Mouse (Mus musculus) liver, postnatal 0 days (tissue): ENCODE measurements around the gene Tbx19. TPM values are rescaled to one million over a fixed set of nuclear protein-coding genes. Genes with fewer than 3 reads are reported as not detected.
A peak's percentile ranks its signal among the peaks of the same experiment; 100 is the strongest.

Source experiments
- ATAC-seq: fragments of 200-750 bp; cut with Nextera tagmentation; 2 replicates; pipeline ENCODE4 v1.8.0; 2017; ENCODE audit warnings: mild to moderate bottlenecking, moderate library complexity
- DNase-seq: peaks from one replicate; pipeline ENCODE4 v3.0.0-alpha.2; 2016
- H3K27ac ChIP-seq: fragments of 300-500 bp; sonication (generic); 2 replicates; pipeline ENCODE4 v1.5.1; 2014; ENCODE audit warnings: antibody characterized with exemption, moderate library complexity, mild to moderate bottlenecking, low read depth
- H3K27me3 ChIP-seq: fragments of 300-500 bp; sonication (generic); 2 replicates; pipeline ENCODE4 v1.6.1; 2014; ENCODE audit warnings: low read length, control low read depth, mixed read lengths; ENCODE audit not compliant: insufficient read depth
- H3K36me3 ChIP-seq: fragments of 300-500 bp; sonication (generic); replicated peaks from 2 replicates; pipeline ENCODE4 v1.6.1; 2014; ENCODE audit warnings: mild to moderate bottlenecking, control low read depth, low read length, moderate library complexity, mixed read lengths; ENCODE audit not compliant: insufficient read depth
- H3K4me1 ChIP-seq: fragments of 300-500 bp; sonication (generic); 2 replicates; pipeline ENCODE4 v1.6.1; 2014; ENCODE audit warnings: antibody characterized with exemption, mild to moderate bottlenecking, control low read depth; ENCODE audit not compliant: insufficient read depth
- H3K4me2 ChIP-seq: fragments of 300-500 bp; sonication (generic); 2 replicates; pipeline ENCODE4 v1.6.1; 2014; ENCODE audit warnings: low read depth, mild to moderate bottlenecking, low read length, moderate library complexity, mixed read lengths
- H3K4me3 ChIP-seq: fragments of 300-500 bp; sonication (generic); 2 replicates; pipeline ENCODE4 v1.5.1; 2014; ENCODE audit warnings: low read depth, low read length
- H3K9ac ChIP-seq: fragments of 300-500 bp; sonication (generic); replicated peaks from 2 replicates; pipeline ENCODE4 v1.6.1; 2014; ENCODE audit warnings: mild to moderate bottlenecking, moderate library complexity
- H3K9me3 ChIP-seq: fragments of 300-500 bp; sonication (generic); 2 replicates; pipeline ENCODE4 v1.6.1; 2016; ENCODE audit warnings: mild to moderate bottlenecking, control low read depth, low read length, mixed read lengths
- CTCF ChIP-seq: sonication (generic); IDR thresholded peaks from 2 replicates; pipeline ENCODE4 v1.5.1; 2016; ENCODE audit warnings: antibody characterized with exemption, low read depth
- EP300 ChIP-seq: IDR thresholded peaks from 2 replicates; pipeline ENCODE4 v1.6.1; 2016; ENCODE audit warnings: antibody characterized with exemption, low read depth, mild to moderate bottlenecking
- WGBS: fragments of 180-500 bp; shearing (Covaris S2); extraction: QIAGEN DNeasy Blood & Tissue Kit; methylation state at CpG from one replicate; pipeline ENCODE4 v1.1.7; 2014; ENCODE audit not compliant: insufficient replicate concordance; 5-methylcytosine and 5-hydroxymethylcytosine counted together
- polyA plus RNA-seq: library from polyadenylated mRNA; unstranded; fragments of >200 nt; fragmentation: Nextera tagmentation; extraction: Ambion mirVana; gene quantifications from 2 replicates; pipeline ENCODE4 v1.2.1, GENCODE M21; 2015

Gene Tbx19
- polyA plus RNA-seq, 1 experiment from 2014 or later, result 0.06 TPM

DNA sequence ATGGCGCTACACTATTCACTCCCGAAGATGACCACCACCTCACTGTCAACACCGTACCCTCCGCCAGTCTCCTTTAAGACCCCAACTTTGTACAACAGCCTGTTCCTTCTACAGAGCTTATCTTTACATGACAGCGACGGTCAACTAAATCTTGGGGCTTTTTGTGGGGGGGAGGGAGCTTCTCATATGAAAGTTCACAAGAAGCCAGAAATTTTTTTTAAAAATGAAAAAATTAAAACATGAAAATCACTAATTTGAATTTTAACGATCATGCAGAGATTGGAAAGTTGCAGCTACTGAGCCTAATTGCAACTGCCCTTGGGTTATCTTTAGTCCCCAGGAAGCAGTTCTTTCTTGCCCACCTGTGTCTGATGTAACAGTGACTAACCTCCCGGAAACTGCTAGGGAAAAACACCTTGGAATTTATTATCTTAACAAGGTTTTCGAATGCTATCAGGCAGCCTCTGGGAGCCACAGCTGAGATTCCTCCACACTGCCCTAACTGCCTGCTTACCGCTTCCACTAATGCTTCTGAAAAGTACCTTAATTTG lies 32.2 kb upstream of the Tbx19 start:
- Histone ChIP-seq H3K9me3 (no peaks in the 10 kb centered on the region), H3K4me3 (peak overlapping the region; percentile 92), H3K4me2 (peak overlapping the region; percentile 94), H3K9ac (peak overlapping the region; percentile 86), H3K4me1 (peaks cover 29% of the 10 kb centered on the region), H3K27ac (peak overlapping the region; percentile 95), H3K36me3 (0 out of 2 replicates have a peak, but pooled peaks cover 2% of the 10 kb centered on the region), H3K27me3 (no peaks in the 10 kb centered on the region)
- no peak for ATAC-seq
- no peak for DNase-seq
- TF ChIP-seq CTCF (no peak), EP300 (no peak)
- 19% methylated on average over 10 of the region's 10 CpGs for WGBS

DNA sequence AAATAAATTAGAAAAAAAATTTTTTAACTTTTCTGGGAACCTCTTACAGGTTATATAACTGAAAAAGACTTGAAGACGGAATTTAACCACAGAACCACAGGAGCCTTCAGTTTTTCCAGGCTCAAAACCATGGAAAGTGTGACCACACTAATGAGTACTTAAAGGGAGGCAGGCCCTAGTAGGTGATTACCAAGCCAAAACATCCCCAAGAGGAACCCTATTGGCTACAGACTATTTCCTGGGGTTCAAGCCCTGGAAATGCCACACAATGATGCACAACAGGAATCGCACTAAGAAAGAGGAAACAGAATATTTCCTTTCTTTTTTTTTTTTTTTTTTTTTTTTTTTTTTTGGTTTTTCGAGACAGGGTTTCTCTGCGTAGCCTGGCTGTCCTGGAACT lies 31.5 kb upstream of the Tbx19 start:
- DNase-seq, result no peak
- 0 out of 2 replicates have a peak overlapping the region, but pooled peaks have one; percentile 92 for H3K4me3 ChIP-seq

DNA sequence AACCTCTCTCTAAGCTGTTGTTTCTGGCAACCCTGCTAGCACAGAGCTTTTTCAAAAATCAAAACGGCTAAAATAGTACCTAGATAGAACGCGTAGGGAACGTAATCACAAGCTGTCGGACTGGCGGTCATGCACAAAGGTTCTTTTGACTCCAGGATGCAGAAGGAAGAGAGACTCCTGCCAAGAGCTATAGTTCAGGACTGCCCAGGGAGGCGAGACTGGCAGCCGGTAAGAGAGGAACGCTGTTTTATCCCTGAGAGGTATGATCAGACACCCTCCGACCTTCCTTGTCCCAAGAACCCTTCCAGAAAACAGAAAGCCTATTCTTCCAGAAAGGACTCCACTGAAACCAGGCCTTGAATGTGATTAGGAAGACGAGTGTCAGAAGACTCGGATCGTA lies 31.0 kb upstream of the Tbx19 start:
- no peaks in the 10 kb centered on the region for H3K27me3 ChIP-seq
- H3K9ac ChIP-seq, result no peak overlapping the region
- ATAC-seq (no peak), DNase-seq (no peak)
- no peak overlapping the region for H3K4me3 ChIP-seq
- H3K9me3 ChIP-seq, result no peaks in the 10 kb centered on the region
- peaks cover 29% of the 10 kb centered on the region for H3K4me1 ChIP-seq
- no peak overlapping the region for H3K27ac ChIP-seq
- H3K4me2 ChIP-seq, result no peak overlapping the region
- WGBS, result 80% methylated on average over 13 of the region's 13 CpGs
- H3K36me3 ChIP-seq, result peaks cover 7% of the 10 kb centered on the region
- TF ChIP-seq EP300 (no peak), CTCF (no peak)

More for the DNA sequence above, 31.5 kb upstream of the Tbx19 start:
- Histone ChIP-seq H3K36me3 (peaks cover 2% of the 10 kb centered on the region; the same call in 1 of the 2 replicates), H3K4me2 (peak overlapping the region; percentile 94), H3K9me3 (no peaks in the 10 kb centered on the region), H3K9ac (no peak overlapping the region), H3K27me3 (no peaks in the 10 kb centered on the region), H3K27ac (no peak overlapping the region), H3K4me1 (peaks cover 29% of the 10 kb centered on the region)
- WGBS, result 48% methylated on average over 4 of the region's 4 CpGs
- ATAC-seq, result no peak
- TF ChIP-seq CTCF (no peak), EP300 (no peak)

DNA sequence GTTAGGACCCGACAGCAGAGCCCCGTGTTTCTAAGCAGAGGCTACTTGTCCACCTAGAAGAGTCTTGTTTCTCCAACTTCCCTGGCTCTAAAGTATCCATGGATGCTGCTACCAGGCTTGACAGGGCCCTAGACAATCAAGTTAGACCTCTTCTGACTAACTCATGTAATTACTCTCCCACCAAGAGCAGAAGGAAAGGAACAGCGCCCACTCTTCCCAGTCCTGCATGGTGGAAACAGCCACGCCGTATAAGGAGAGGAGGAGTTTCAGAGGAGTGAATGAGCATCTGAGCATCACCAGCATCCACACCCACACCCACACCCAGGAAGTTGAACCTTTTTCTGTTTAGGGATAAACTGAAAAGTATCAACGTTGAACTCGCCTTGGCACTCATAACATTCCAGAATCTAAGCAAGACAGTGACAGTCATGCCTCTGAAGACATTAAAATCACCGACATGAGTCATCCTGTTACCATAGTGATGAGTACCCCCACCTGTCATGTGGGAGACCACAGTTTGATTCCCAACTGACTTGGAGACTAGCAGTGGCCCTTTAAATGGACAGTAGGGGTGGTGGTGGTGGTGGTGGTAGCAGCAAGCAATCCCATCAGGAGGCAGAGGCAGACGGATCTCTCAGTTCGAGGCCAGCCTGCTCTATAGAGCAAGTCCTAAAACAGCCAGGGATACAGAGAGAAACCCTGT lies 30.1 kb upstream of the Tbx19 start:
- no peak overlapping the region for H3K4me2 ChIP-seq
- peaks cover 29% of the 10 kb centered on the region for H3K4me1 ChIP-seq
- no peak for DNase-seq
- H3K9ac ChIP-seq, result no peak overlapping the region
- no peaks in the 10 kb centered on the region for H3K27me3 ChIP-seq
- TF ChIP-seq EP300 (no peak), CTCF (no peak)
- ATAC-seq, result no peak
- no peak overlapping the region for H3K27ac ChIP-seq
- no peak overlapping the region for H3K4me3 ChIP-seq
- WGBS, result 80% methylated on average over 10 of the region's 10 CpGs
- H3K36me3 ChIP-seq, result peaks cover 9% of the 10 kb centered on the region
- H3K9me3 ChIP-seq, result no peaks in the 10 kb centered on the region

DNA sequence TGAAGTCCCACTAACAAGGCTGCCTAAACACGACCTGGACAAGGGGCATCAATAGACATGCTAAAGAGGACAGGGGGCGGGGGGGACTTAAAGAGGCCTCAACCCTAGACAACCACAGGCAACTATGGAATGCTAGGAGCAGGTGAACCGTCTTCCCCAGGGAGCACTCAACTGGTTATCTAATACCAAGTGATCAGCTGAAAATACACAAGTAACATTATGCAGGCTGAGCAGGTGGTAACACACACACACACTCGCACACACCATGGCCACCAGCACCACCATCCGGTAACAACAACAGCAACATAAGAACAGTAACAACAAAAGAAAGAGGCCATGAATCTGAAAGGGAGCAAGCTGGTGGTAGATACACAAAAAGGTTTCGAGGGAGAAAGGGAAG lies 29.5 kb upstream of the Tbx19 start:
- TF ChIP-seq EP300 (no peak), CTCF (no peak)
- peaks cover 26% of the 10 kb centered on the region for H3K4me1 ChIP-seq
- no peak overlapping the region for H3K27ac ChIP-seq
- 81% methylated on average over 6 of the region's 6 CpGs for WGBS
- peaks cover 14% of the 10 kb centered on the region for H3K36me3 ChIP-seq
- H3K27me3 ChIP-seq, result no peaks in the 10 kb centered on the region
- DNase-seq (no peak), ATAC-seq (no peak)
- no peak overlapping the region for H3K4me3 ChIP-seq
- no peak overlapping the region for H3K9ac ChIP-seq
- no peak overlapping the region for H3K4me2 ChIP-seq
- H3K9me3 ChIP-seq, result no peaks in the 10 kb centered on the region

DNA sequence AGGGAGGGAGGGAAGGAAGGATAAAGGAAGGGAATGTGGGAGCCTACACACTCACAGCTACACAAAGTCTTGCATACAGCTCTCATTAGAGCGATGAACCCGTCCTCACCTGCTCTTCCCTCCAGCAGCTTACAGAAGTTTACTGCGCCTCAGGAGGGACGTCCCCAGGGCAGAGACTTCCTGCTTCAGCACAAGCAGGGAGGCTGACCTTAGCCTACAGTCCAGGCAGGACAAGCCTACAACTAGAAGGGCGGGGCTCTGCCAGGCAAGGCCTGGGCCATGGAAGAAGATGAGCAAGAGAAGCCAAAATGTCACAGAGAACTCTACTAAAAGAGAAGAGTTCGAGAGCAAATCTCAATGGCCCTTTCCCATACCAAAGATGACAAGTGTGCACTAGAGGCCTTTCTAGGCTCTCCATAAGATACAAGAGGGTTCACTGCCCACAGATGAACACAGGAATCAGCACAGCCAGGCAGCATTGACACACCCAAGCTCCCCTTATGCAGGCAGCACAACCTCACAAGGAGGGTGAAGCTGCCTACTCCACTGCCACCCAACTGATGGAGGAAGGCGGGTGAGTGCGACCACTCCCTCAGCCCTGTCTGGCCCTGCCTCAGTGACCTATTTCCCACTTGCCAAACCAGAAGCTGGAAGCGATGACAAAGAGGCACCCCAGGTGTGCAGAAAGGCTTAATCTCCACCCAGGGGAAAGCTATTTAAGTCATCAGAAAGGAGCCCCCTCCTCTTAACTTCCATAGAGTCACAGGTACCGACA lies 28.4 kb upstream of the Tbx19 start:
- Histone ChIP-seq H3K9ac (no peak overlapping the region), H3K27me3 (no peaks in the 10 kb centered on the region), H3K4me2 (no peak overlapping the region), H3K9me3 (no peaks in the 10 kb centered on the region), H3K4me3 (no peak overlapping the region), H3K27ac (no peak overlapping the region), H3K4me1 (peaks cover 21% of the 10 kb centered on the region; the same call in 1 of the 2 replicates), H3K36me3 (peaks cover 19% of the 10 kb centered on the region)
- 57% methylated on average over 9 of the region's 10 CpGs for WGBS
- ATAC-seq, result no peak
- DNase-seq, result no peak
- TF ChIP-seq EP300 (no peak), CTCF (no peak)
